Mouse (Mus musculus): ENCODE results near the gene Synpo2. TPM values are rescaled to one million over a fixed set of nuclear protein-coding genes. Genes with fewer than 3 reads are reported as not detected.

The Synpo2 gene
- polyA plus RNA-seq, 1 experiment: 0.29 TPM

DNA sequence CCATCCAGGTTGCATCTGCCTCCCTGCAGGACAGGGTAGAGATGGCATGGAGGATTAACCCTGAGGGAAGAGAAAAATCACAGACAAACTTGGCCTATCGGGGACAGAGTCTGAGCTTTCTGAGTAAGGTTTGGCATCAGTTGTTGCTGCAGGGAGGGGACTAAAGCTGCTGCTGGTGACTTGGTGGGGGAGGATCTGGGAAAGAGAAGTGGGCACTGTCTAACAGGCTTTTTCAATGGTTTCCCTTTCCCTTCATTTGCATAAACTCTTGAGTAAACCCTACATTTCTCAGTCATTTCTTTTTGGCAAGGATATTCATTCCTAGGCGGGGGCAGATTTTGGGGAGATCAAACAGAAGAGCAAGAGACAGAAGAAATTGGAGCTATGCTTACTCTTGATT is 174.0 kb downstream of the Synpo2 start:
- H3K4me1 ChIP-seq (ENCODE audit: control insufficient read depth, insufficient read depth, low read length): peaks cover 12% of the 10 kb centered on the region
- H3K27ac ChIP-seq (ENCODE audit: insufficient read depth, low read depth, low read length): no peak overlapping the region
- H3K4me3 ChIP-seq (ENCODE audit: insufficient read depth, low read length): no peak overlapping the region
- TF ChIP-seq CTCF (IDR thresholded peaks at IDR 0.05; ENCODE audit: low read depth, low read length): no peak
- no peak for TF ChIP-seq POLR2A (IDR thresholded peaks at IDR 0.05; ENCODE audit: borderline replicate concordance, low read depth, low read length)

DNA sequence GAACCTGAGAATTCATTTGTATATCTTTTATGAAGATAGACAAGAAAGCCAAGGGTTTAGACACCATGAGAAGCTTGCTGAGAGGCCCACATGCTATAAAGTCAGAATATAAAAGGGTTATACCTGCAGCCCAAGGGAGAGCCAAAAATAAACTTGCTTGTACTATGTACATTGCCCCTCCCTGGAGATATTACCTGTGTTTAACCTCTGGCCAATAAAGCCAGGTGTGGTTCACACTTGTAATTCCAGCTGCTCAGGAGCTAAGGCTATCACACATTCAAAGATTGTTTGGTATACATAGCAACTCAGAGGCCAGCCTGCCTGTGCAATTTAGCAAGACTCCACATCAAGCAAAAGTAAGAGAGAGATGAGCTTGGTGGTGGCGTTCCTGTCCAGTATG is 177.1 kb downstream of the Synpo2 start:
- H3K4me3 ChIP-seq (ENCODE audit: insufficient read depth, low read length): no peak overlapping the region
- TF ChIP-seq POLR2A (IDR thresholded peaks at IDR 0.05; ENCODE audit: borderline replicate concordance, low read depth, low read length): no peak
- TF ChIP-seq CTCF (IDR thresholded peaks at IDR 0.05; ENCODE audit: low read depth, low read length): no peak
- peaks cover 9% of the 10 kb centered on the region for H3K4me1 ChIP-seq (ENCODE audit: control insufficient read depth, insufficient read depth, low read length)
- no peak overlapping the region for H3K27ac ChIP-seq (ENCODE audit: insufficient read depth, low read depth, low read length)

DNA sequence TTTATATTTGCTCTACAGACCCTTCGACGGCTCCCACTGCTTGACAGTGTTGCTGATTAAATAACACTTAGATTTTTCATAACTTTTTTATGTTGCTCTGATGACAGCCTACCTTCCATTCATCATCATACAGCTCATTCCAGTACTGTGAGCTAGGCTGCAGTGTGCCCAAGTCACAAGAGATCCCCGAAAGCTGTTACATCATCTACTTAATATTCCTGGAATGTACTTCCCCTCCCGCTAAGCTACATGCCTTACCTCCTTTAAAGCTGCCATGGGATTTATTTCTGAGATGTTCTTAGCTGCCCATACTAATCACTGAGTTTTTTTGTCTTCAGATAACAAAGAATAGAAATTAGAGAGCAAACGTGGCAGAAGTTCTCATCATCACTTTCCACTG is 181.8 kb downstream of the Synpo2 start:
- Histone ChIP-seq H3K4me3 (ENCODE audit: insufficient read depth, low read length) (no peak overlapping the region), H3K4me1 (ENCODE audit: control insufficient read depth, insufficient read depth, low read length) (peaks cover 15% of the 10 kb centered on the region), H3K27ac (ENCODE audit: insufficient read depth, low read depth, low read length) (no peak overlapping the region)
- TF ChIP-seq CTCF (IDR thresholded peaks at IDR 0.05; ENCODE audit: low read depth, low read length): no peak

DNA sequence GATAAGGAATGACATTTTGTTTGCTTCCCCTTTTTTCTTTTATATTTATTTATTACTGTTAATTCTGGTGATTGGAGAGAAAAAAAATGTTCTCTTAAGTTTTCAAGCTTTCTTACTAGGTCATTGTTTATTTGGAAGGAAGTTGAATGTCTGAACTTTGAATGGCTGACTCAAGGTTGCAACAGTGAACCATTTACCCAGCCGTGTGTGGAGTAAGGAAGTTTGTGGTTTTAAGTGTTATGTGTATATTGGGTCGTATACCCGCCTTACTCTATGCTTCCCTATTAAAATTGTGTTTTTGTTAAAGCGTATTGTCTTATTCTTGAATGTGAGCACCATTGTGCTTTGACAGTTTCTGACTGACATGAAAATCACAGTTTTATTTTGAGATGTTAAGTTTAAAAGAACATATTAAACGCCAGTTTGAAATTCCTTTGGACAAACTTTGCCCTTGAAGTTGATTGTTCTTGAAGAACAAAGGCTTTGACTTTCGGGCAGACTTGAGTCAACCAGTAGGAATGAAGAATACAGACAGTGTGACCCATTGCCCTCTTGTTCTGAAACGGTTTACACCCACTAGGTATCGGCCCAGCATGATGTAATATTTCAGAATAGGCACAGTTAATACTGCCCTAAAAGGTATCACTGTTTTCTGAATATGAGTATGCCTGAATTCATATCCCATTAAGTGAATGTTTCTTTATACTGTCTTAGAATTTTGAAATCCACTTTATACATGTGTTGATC is 182.6 kb downstream of the Synpo2 start:
- Histone ChIP-seq H3K4me1 (ENCODE audit: control insufficient read depth, insufficient read depth, low read length) (peaks cover 15% of the 10 kb centered on the region), H3K4me3 (ENCODE audit: insufficient read depth, low read length) (no peak overlapping the region), H3K27ac (ENCODE audit: insufficient read depth, low read depth, low read length) (no peak overlapping the region)
- TF ChIP-seq CTCF (IDR thresholded peaks at IDR 0.05; ENCODE audit: low read depth, low read length): no peak
- no peak for TF ChIP-seq POLR2A (IDR thresholded peaks at IDR 0.05; ENCODE audit: borderline replicate concordance, low read depth, low read length)

DNA sequence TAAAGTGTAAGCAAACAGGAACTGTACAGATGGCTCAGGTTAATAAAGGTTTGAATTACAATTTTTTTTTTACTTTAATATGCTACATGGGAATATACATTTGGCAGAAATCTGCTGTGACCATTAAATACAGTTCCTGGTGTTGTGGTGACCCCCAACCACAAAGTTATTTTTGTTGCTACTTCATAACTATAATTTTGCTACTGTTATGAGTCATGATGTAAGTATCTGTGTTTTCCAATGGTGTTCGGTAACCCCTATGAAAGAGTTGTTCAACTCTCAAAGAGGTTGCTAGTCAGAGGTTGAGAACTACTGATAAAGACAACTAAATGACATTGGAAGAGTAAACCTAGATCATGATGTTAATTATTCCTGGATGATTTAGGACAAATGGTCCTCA is 193.6 kb downstream of the Synpo2 start:
- Histone ChIP-seq H3K4me3 (ENCODE audit: insufficient read depth, low read length) (no peak overlapping the region), H3K27ac (ENCODE audit: insufficient read depth, low read depth, low read length) (no peak overlapping the region), H3K4me1 (ENCODE audit: control insufficient read depth, insufficient read depth, low read length) (peaks cover 2% of the 10 kb centered on the region; the same call in 1 of the 2 replicates)
- no peak for TF ChIP-seq POLR2A (IDR thresholded peaks at IDR 0.05; ENCODE audit: borderline replicate concordance, low read depth, low read length)
- TF ChIP-seq CTCF (IDR thresholded peaks at IDR 0.05; ENCODE audit: low read depth, low read length): no peak

DNA sequence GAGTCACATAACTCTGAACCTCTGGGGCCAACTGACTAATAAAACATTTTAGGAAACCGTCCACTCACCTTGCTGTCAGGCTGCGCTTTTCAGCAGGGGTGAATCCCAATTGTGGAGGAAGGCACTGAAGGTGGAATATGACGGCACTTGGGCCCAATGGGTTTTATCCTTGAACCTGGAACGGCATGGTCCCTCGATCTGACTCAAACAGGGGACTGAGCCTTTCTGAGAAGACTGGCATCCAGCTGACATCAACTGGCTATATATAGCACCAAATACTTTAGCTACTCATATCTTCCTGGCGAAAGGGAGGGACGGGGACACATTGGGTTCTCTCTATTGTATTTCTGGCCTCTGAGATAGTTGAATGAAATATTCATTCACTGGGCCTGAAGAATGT is 201.2 kb downstream of the Synpo2 start, which contains the start of gene Myoz2:
Gene Myoz2, minus strand, starts transcription at position 264 of the 400 bp plus-strand sequence.
- Histone ChIP-seq H3K27ac (ENCODE audit: insufficient read depth, low read depth, low read length) (no peak within 1 kb of the TSS), H3K4me3 (ENCODE audit: insufficient read depth, low read length) (no peak within 1 kb of the TSS), H3K4me1 (ENCODE audit: control insufficient read depth, insufficient read depth, low read length) (no peaks in the 10 kb centered on the region)
- TF ChIP-seq POLR2A (IDR thresholded peaks at IDR 0.05; ENCODE audit: borderline replicate concordance, low read depth, low read length) (no peak), CTCF (IDR thresholded peaks at IDR 0.05; ENCODE audit: low read depth, low read length) (no peak)

DNA sequence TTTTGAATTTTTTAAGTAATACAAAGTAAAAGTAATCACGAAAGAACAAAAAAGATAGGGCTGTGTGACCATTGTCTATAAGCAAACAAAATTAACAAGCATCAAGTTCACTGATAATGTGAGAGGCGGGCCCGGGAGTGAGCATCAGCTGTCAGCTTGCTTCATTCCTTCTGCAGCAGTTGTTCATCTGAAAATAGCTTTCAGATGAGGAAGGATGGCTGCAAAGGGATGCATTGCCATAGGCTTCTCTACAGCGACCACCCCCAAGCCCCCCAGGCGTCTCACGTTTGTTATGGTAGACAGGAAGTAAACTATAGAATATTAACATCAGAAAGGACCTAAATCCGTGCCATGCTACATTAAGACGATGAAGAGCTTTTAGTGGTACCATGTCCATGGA is 202.1 kb downstream of the Synpo2 start:
- TF ChIP-seq POLR2A (IDR thresholded peaks at IDR 0.05; ENCODE audit: borderline replicate concordance, low read depth, low read length) (no peak), CTCF (IDR thresholded peaks at IDR 0.05; ENCODE audit: low read depth, low read length) (no peak)
- no peaks in the 10 kb centered on the region for H3K4me1 ChIP-seq (ENCODE audit: control insufficient read depth, insufficient read depth, low read length)
- H3K4me3 ChIP-seq (ENCODE audit: insufficient read depth, low read length): no peak overlapping the region
- H3K27ac ChIP-seq (ENCODE audit: insufficient read depth, low read depth, low read length): no peak overlapping the region

Other genes with a start within 250 kb of the Synpo2 start
- not detected in 2 replicates for gene Myoz2, start 201.1 kb downstream of the Synpo2 start, polyA plus RNA-seq (2012; ENCODE audit: insufficient read depth, insufficient read length, missing spikeins)
- gene Sec24d, start 31.3 kb upstream of the Synpo2 start, polyA plus RNA-seq (2012; ENCODE audit: insufficient read depth, insufficient read length, missing spikeins): 33.2 and 35.8 TPM in 2 replicates
- gene Mettl14, start 150.0 kb upstream of the Synpo2 start, polyA plus RNA-seq (2012; ENCODE audit: insufficient read depth, insufficient read length, missing spikeins): 20.9 and 21.8 TPM in 2 replicates
- gene Prss12, start 210.8 kb upstream of the Synpo2 start, polyA plus RNA-seq (2012; ENCODE audit: insufficient read depth, insufficient read length, missing spikeins): not detected in 2 replicates

All from bone marrow macrophage, adult 2 months (primary cell).